Mouse (Mus musculus) midbrain, postnatal 0 days (tissue): Measurements from ENCODE around the gene Yars. TPM values are rescaled to one million over a fixed set of nuclear protein-coding genes. Genes with fewer than 3 reads are reported as not detected.

Experiments
- ATAC-seq: fragments of 200-750 bp; cut with Nextera tagmentation; 2 replicates; pipeline ENCODE4 v1.8.0; 2017; ENCODE audit warnings: moderate number of reproducible peaks, mild to moderate bottlenecking, moderate TSS enrichment, moderate library complexity; ENCODE audit not compliant: low FRiP score
- DNase-seq: peaks from one replicate; pipeline ENCODE4 v3.0.0-alpha.2; 2015; ENCODE audit warnings: low spot score
- H3K27ac ChIP-seq: fragments of 300-500 bp; sonication (generic); 2 replicates; pipeline ENCODE4 v1.5.1; 2014; ENCODE audit warnings: low read depth, mild to moderate bottlenecking, low read length, mixed read lengths
- H3K27me3 ChIP-seq: fragments of 300-500 bp; sonication (generic); 2 replicates; pipeline ENCODE4 v1.6.1; 2014; ENCODE audit warnings: low read length, control low read depth, mixed read lengths; ENCODE audit not compliant: insufficient read depth
- H3K36me3 ChIP-seq: fragments of 300-500 bp; sonication (generic); 2 replicates; pipeline ENCODE4 v1.6.1; 2014; ENCODE audit warnings: low read length, control low read depth, mixed read lengths; ENCODE audit not compliant: insufficient read depth
- H3K4me1 ChIP-seq: fragments of 300-500 bp; sonication (generic); 2 replicates; pipeline ENCODE4 v1.6.1; 2014; ENCODE audit warnings: mild to moderate bottlenecking, control low read depth, antibody characterized with exemption, low read length, mixed read lengths; ENCODE audit not compliant: insufficient read depth
- H3K4me2 ChIP-seq: fragments of 300-500 bp; sonication (generic); 2 replicates; pipeline ENCODE4 v1.6.1; 2014; ENCODE audit warnings: low read depth, mild to moderate bottlenecking, low read length, mixed read lengths; ENCODE audit not compliant: poor library complexity, severe bottlenecking
- H3K4me3 ChIP-seq: fragments of 300-500 bp; sonication (generic); 2 replicates; pipeline ENCODE4 v1.5.1; 2014; ENCODE audit warnings: low read depth, mild to moderate bottlenecking, low read length, moderate library complexity
- H3K9ac ChIP-seq: fragments of 300-500 bp; sonication (generic); replicated peaks from 2 replicates; pipeline ENCODE4 v1.6.1; 2014; ENCODE audit warnings: mild to moderate bottlenecking, low read length, moderate library complexity, mixed read lengths; ENCODE audit not compliant: poor library complexity, severe bottlenecking
- H3K9me3 ChIP-seq: fragments of 300-500 bp; sonication (generic); 2 replicates; pipeline ENCODE4 v1.6.1; 2016; ENCODE audit warnings: low read length, control low read depth
- CTCF ChIP-seq: IDR thresholded peaks from 2 replicates; pipeline ENCODE4 v1.5.1; 2016; ENCODE audit warnings: antibody characterized with exemption, mild to moderate bottlenecking
- WGBS: fragments of 180-500 bp; shearing (Covaris S2); extraction: QIAGEN DNeasy Blood & Tissue Kit; methylation state at CpG from one replicate; pipeline ENCODE4 v1.1.7; 2014; 5-methylcytosine and 5-hydroxymethylcytosine counted together
- polyA plus RNA-seq: library from polyadenylated mRNA; unstranded; fragments of >200 nt; fragmentation: Nextera tagmentation; extraction: Ambion mirVana; gene quantifications from 2 replicates; pipeline ENCODE4 v1.2.1, GENCODE M21; 2015
- total RNA-seq: library from RNA; depleted of rRNA; stranded (reverse); fragments of >200 nt; gene quantifications from 2 replicates; pipeline ENCODE4 v1.2.3, GENCODE M21; 2014

Yars gene
- total and polyA plus RNA-seq, 2 experiments from 2014 or later, result 66.8 to 111 TPM

- no peak overlapping the region for H3K4me2 ChIP-seq
- ATAC-seq, result peak; percentile 61; the same call in 1 of the 2 replicates
Observed at GRCm38 (mm10) chr4:129144401-129145367, 44.9 kb upstream of the Yars start.

GRCm38 (mm10) chr4:129145411-129145810 lies 44.1 kb upstream of the Yars start:
- ATAC-seq (no peak), DNase-seq (no peak)
- Histone ChIP-seq H3K9me3 (no peaks in the 10 kb centered on the region), H3K4me2 (no peak overlapping the region), H3K36me3 (peaks cover 16% of the 10 kb centered on the region; the same call in 1 of the 2 replicates), H3K4me1 (peaks cover 7% of the 10 kb centered on the region; the same call in 1 of the 2 replicates), H3K27ac (peak overlapping the region; percentile 68), H3K9ac (no peak overlapping the region), H3K27me3 (no peaks in the 10 kb centered on the region), H3K4me3 (no peak overlapping the region)
- no peak for TF ChIP-seq CTCF
- WGBS, result 71% methylated on average over 4 of the region's 4 CpGs

More at GRCm38 (mm10) chr4:129144401-129145367, 44.9 kb upstream of the Yars start:
- DNase-seq, result peak; percentile 82
- no peak overlapping the region for H3K4me3 ChIP-seq
- peak overlapping the region; percentile 68 for H3K27ac ChIP-seq
- H3K9me3 ChIP-seq, result no peaks in the 10 kb centered on the region
- no peaks in the 10 kb centered on the region for H3K27me3 ChIP-seq
- WGBS, result 41% methylated on average over 16 of the region's 16 CpGs
- peaks cover 13% of the 10 kb centered on the region; the same call in 1 of the 2 replicates for H3K36me3 ChIP-seq
- H3K9ac ChIP-seq, result no peak overlapping the region; the same call in 1 of the 2 replicates
- peaks cover 7% of the 10 kb centered on the region; the same call in 1 of the 2 replicates for H3K4me1 ChIP-seq
- TF ChIP-seq CTCF, result no peak

- Histone ChIP-seq H3K4me2 (no peak overlapping the region), H3K27ac (no peak overlapping the region), H3K9ac (no peak overlapping the region), H3K4me1 (peaks cover 7% of the 10 kb centered on the region; the same call in 1 of the 2 replicates), H3K4me3 (no peak overlapping the region), H3K27me3 (no peaks in the 10 kb centered on the region), H3K36me3 (peaks cover 16% of the 10 kb centered on the region; the same call in 1 of the 2 replicates), H3K9me3 (no peaks in the 10 kb centered on the region)
- no peak for TF ChIP-seq CTCF
- WGBS, result 82% methylated on average over 4 of the region's 4 CpGs
- ATAC-seq, result no peak
- DNase-seq, result no peak
Observed at GRCm38 (mm10) chr4:129145943-129146342, 43.6 kb upstream of the Yars start.

GRCm38 (mm10) chr4:129146392-129146791 lies 43.2 kb upstream of the Yars start:
- Histone ChIP-seq H3K27ac (no peak overlapping the region), H3K4me2 (no peak overlapping the region), H3K4me3 (no peak overlapping the region), H3K9me3 (no peaks in the 10 kb centered on the region), H3K27me3 (no peaks in the 10 kb centered on the region), H3K4me1 (peaks cover 7% of the 10 kb centered on the region; the same call in 1 of the 2 replicates), H3K9ac (no peak overlapping the region), H3K36me3 (peaks cover 20% of the 10 kb centered on the region)
- DNase-seq (no peak), ATAC-seq (no peak)
- 62% methylated on average over 2 of the region's 2 CpGs for WGBS
- TF ChIP-seq CTCF, result no peak

- ATAC-seq, result no peak
- Histone ChIP-seq H3K9me3 (no peaks in the 10 kb centered on the region), H3K4me2 (no peak overlapping the region), H3K4me1 (peaks cover 7% of the 10 kb centered on the region; the same call in 1 of the 2 replicates), H3K36me3 (peaks cover 28% of the 10 kb centered on the region), H3K27ac (no peak overlapping the region), H3K4me3 (no peak overlapping the region), H3K9ac (no peak overlapping the region), H3K27me3 (no peaks in the 10 kb centered on the region)
- no peak for DNase-seq
- TF ChIP-seq CTCF, result no peak
- 84% methylated on average over 13 of the region's 13 CpGs for WGBS
Observed at GRCm38 (mm10) chr4:129147552-129148103, 41.9 kb upstream of the Yars start.
